Mouse (Mus musculus) heart, postnatal 0 days (tissue): ENCODE data around the gene Iba57.

Source experiments
- CTCF ChIP-seq: IDR thresholded peaks from 2 replicates; pipeline ENCODE4 v1.5.1; 2016; ENCODE audit warnings: antibody characterized with exemption, control low read depth, low read depth
- EP300 ChIP-seq: IDR thresholded peaks from 2 replicates; pipeline ENCODE4 v1.6.1; 2016; ENCODE audit warnings: antibody characterized with exemption, low read depth

GRCm38 (mm10) chr11:59105945-59106344, 57.6 kb downstream of the Iba57 start:
- TF ChIP-seq CTCF = no peak
- no peak for TF ChIP-seq EP300
